Mouse (Mus musculus): Measurements from ENCODE around the gene Hist1h3f. TPM values are rescaled to one million over a fixed set of nuclear protein-coding genes. Genes with fewer than 3 reads are reported as not detected.
"Not testable (repeated sequence)": the region's sequence is repeated elsewhere in the genome, so short reads cannot be mapped to it uniquely, and the experiment has no call there.

Gene Hist1h3f
- polyA plus RNA-seq, 1 experiment from 2014 or later: 0.28 TPM

DNA sequence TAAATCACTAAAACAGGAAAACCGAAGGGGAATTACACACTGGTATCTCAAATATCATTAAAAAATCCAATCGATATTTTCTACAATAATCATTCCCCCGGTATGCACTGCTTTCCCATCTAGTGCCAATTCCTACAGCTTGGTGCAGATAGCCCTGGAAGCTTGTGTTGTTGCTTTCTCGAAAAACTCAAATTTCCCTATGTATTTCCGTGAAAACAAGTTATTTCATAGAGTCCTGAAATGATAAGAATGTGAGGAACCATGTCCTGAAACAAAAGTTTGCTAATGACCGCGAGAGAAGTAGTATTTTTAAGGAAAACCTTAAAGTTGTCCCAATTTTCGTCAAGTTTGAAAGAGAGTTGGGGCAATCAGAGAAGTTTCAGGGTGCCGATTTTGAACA is 10.5 kb downstream of the Hist1h3f start:
- no peaks in the 10 kb centered on the region for H3K27me3 ChIP-seq (ENCODE audit: control insufficient read depth, insufficient read depth, low read length)
- H3K4me2 ChIP-seq (replicated peaks): peak overlapping the region; percentile 83
- H3K36me3 ChIP-seq (replicated peaks; ENCODE audit: control insufficient read depth, insufficient read depth): no peaks in the 10 kb centered on the region
- peaks cover 25% of the 10 kb centered on the region for H3K4me1 ChIP-seq (replicated peaks; ENCODE audit: control insufficient read depth, insufficient read depth, low read length)
- H3K9ac ChIP-seq: peak overlapping the region; percentile 68
- H3K4me3 ChIP-seq (replicated peaks; ENCODE audit: low read length): peak overlapping the region; percentile 46
- peak overlapping the region; percentile 88 for H3K27ac ChIP-seq
- WGBS: 25% methylated on average over 9 of the region's 9 CpGs
- no peaks in the 10 kb centered on the region for H3K9me3 ChIP-seq (ENCODE audit: control insufficient read depth, low read length)
- DNase-seq (ENCODE audit: low spot score): no peak
- ATAC-seq (ENCODE audit: low FRiP score): no peak

DNA sequence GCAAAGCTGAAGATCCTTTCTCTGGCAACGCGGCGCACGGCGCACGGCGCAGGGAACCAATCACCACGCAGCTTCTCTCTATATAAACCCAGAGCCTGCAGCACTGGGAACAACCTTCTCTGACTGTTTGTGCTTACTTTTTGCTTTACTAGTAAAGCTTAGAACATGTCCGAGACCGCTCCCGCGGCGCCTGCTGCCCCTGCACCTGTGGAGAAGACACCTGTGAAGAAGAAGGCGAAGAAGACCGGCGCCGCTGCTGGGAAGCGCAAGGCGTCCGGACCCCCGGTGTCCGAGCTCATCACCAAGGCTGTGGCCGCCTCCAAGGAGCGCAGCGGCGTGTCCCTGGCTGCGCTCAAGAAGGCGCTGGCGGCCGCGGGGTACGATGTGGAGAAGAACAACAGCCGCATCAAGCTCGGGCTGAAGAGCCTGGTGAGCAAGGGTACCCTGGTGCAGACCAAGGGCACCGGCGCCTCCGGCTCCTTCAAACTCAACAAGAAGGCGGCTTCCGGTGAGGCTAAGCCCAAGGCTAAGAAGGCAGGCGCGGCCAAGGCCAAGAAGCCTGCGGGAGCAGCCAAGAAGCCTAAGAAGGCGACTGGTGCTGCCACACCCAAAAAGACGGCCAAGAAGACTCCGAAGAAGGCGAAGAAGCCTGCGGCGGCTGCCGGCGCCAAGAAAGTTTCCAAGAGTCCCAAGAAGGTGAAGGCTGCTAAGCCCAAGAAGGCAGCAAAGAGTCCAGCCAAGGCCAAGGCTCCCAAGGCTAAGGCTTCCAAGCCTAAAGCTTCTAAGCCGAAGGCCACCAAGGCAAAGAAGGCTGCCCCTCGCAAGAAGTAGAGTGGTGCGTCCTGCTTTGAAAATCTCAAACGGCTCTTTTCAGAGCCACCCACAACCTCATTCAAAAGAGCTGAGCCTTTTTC is 11.3 kb downstream of the Hist1h3f start:
- Histone ChIP-seq H3K36me3 (replicated peaks; ENCODE audit: control insufficient read depth, insufficient read depth) (no peaks in the 10 kb centered on the region), H3K27me3 (ENCODE audit: control insufficient read depth, insufficient read depth, low read length) (no peaks in the 10 kb centered on the region), H3K9me3 (ENCODE audit: control insufficient read depth, low read length) (no peaks in the 10 kb centered on the region), H3K9ac (peak overlapping the region; percentile 68), H3K27ac (peak overlapping the region; percentile 88), H3K4me3 (replicated peaks; ENCODE audit: low read length) (peak overlapping the region; percentile 46), H3K4me1 (replicated peaks; ENCODE audit: control insufficient read depth, insufficient read depth, low read length) (peaks cover 25% of the 10 kb centered on the region), H3K4me2 (replicated peaks) (peak overlapping the region; percentile 83)
- WGBS: under 1% methylated on average over 50 of the region's 54 CpGs
- ATAC-seq (ENCODE audit: low FRiP score) (peak; percentile 77), DNase-seq (ENCODE audit: low spot score) (peak; percentile 77)

DNA sequence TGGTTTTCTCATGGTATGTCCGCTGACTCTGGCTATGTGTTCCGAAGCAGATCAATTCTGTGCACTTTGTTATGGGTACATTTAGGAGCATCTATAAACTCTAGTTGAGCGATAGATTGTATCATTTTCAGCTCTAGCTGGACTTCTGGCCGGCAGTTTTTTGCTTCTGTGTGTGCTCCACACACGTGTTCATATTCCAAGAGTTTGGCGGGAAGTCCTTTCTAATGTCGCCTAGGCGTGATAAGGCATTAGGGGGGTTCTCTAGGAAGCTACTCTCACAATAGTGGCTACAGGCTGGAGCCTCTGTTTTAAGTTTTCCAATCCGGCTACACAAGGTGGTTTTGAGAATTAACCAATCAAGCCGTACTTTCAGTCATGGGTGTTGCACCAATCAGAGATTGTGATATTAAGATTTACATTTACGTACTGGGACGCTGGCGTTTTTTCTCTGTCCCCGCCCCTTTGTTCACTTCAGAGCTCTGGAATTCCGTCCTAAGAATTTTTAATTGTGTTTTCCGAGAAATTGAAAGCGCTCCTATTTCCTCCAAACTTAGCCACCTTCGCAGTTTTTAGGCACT is 12.1 kb downstream of the Hist1h3f start:
- H3K4me3 ChIP-seq (replicated peaks; ENCODE audit: low read length): peak overlapping the region; percentile 46
- under 1% methylated on average over 18 of the region's 18 CpGs for WGBS
- ATAC-seq (ENCODE audit: low FRiP score): peak; percentile 85
- H3K4me2 ChIP-seq (replicated peaks): peak overlapping the region; percentile 83
- H3K36me3 ChIP-seq (replicated peaks; ENCODE audit: control insufficient read depth, insufficient read depth): no peaks in the 10 kb centered on the region
- H3K27me3 ChIP-seq (ENCODE audit: control insufficient read depth, insufficient read depth, low read length): no peaks in the 10 kb centered on the region
- H3K4me1 ChIP-seq (replicated peaks; ENCODE audit: control insufficient read depth, insufficient read depth, low read length): peaks cover 20% of the 10 kb centered on the region
- DNase-seq (ENCODE audit: low spot score): peak; percentile 94
- no peaks in the 10 kb centered on the region for H3K9me3 ChIP-seq (ENCODE audit: control insufficient read depth, low read length)
- peak overlapping the region; percentile 88 for H3K27ac ChIP-seq
- peak overlapping the region; percentile 68 for H3K9ac ChIP-seq

DNA sequence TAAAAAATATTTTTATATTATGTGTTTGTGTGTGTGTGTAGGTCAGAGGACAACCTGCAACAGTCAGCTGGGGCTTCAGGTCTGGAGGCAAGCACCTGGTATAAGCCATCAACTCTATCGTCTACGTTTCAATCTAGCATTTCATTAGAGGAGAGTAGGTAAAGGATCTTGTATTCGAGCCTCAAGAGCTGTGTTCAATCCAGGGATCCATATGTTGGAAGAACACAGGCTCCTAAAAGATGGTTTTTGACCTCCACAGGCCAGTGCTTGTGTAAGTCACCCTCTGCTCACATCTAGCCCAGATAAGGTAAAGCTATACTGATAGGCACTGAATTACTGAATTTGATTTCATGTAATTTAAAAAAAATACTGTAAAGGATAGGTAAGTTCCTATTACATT is 13.1 kb downstream of the Hist1h3f start:
- Histone ChIP-seq H3K36me3 (replicated peaks; ENCODE audit: control insufficient read depth, insufficient read depth) (no peaks in the 10 kb centered on the region), H3K9me3 (ENCODE audit: control insufficient read depth, low read length) (no peaks in the 10 kb centered on the region), H3K27ac (no peak overlapping the region), H3K27me3 (ENCODE audit: control insufficient read depth, insufficient read depth, low read length) (no peaks in the 10 kb centered on the region), H3K4me3 (replicated peaks; ENCODE audit: low read length) (no peak overlapping the region), H3K4me2 (replicated peaks) (peak overlapping the region; percentile 83), H3K4me1 (replicated peaks; ENCODE audit: control insufficient read depth, insufficient read depth, low read length) (peaks cover 16% of the 10 kb centered on the region), H3K9ac (no peak overlapping the region)
- no peak for DNase-seq (ENCODE audit: low spot score)
- 81% methylated on average over 3 of the region's 3 CpGs for WGBS
- ATAC-seq (ENCODE audit: low FRiP score): no peak

DNA sequence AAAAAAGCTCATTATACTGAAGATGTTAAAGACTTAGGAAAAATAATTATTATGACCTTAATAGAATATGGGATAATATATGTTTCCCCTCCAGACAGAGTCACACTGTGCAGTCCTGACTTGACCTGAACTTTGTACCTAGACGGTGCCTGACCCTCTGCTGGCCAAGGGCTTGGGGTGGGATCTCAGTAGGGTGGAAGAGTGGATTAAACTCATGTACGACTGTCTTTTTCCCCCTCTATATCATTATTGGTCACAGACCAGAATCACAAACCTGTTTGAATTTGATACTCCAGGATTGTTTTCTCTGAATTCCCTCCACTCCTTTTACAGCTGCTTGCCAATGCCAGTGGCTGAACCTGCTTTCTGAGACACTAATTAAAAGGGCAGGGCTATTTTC is 16.8 kb downstream of the Hist1h3f start:
- not testable (repeated sequence) for H3K9me3 ChIP-seq (ENCODE audit: control insufficient read depth, low read length); H3K27me3 ChIP-seq (ENCODE audit: control insufficient read depth, insufficient read depth, low read length); ATAC-seq (ENCODE audit: low FRiP score); H3K4me1 ChIP-seq (replicated peaks; ENCODE audit: control insufficient read depth, insufficient read depth, low read length); DNase-seq (ENCODE audit: low spot score); H3K9ac ChIP-seq; H3K27ac ChIP-seq; H3K36me3 ChIP-seq (replicated peaks; ENCODE audit: control insufficient read depth, insufficient read depth); H3K4me3 ChIP-seq (replicated peaks; ENCODE audit: low read length)
- H3K4me2 ChIP-seq (replicated peaks): peak overlapping the region; percentile 29; the same call in 1 of the 2 replicates
- 13% methylated on average over 2 of the region's 2 CpGs for WGBS

DNA sequence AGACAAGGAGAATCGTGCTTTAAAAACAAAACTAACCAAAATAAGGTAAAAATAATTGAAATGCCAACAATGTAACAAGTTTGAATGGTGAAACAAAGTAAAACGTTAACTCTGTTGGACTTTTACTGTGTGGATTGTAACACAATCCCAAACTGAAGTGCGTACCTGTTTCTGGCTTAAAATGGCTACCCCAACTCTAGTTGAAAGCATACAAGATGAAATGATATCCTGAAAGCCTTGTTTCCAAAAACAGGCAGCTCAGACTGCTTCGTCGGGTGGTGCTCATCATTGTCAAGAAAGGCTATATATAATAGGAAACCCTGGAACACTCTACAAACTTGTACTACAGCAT is 17.7 kb downstream of the Hist1h3f start:
- Histone ChIP-seq H3K27ac (peak overlapping the region; percentile 96), H3K4me3 (replicated peaks; ENCODE audit: low read length) (peak overlapping the region; percentile 34), H3K4me2 (replicated peaks) (peak overlapping the region; percentile 67), H3K9ac (peak overlapping the region; percentile 62; the same call in 1 of the 2 replicates)
- ATAC-seq (ENCODE audit: low FRiP score); H3K27me3 ChIP-seq (ENCODE audit: control insufficient read depth, insufficient read depth, low read length); H3K4me1 ChIP-seq (replicated peaks; ENCODE audit: control insufficient read depth, insufficient read depth, low read length); H3K36me3 ChIP-seq (replicated peaks; ENCODE audit: control insufficient read depth, insufficient read depth); DNase-seq (ENCODE audit: low spot score); H3K9me3 ChIP-seq (ENCODE audit: control insufficient read depth, low read length): not testable (repeated sequence)
- whole genome bisulfite sequencing: 0% methylated on average over 2 of the region's 5 CpGs

DNA sequence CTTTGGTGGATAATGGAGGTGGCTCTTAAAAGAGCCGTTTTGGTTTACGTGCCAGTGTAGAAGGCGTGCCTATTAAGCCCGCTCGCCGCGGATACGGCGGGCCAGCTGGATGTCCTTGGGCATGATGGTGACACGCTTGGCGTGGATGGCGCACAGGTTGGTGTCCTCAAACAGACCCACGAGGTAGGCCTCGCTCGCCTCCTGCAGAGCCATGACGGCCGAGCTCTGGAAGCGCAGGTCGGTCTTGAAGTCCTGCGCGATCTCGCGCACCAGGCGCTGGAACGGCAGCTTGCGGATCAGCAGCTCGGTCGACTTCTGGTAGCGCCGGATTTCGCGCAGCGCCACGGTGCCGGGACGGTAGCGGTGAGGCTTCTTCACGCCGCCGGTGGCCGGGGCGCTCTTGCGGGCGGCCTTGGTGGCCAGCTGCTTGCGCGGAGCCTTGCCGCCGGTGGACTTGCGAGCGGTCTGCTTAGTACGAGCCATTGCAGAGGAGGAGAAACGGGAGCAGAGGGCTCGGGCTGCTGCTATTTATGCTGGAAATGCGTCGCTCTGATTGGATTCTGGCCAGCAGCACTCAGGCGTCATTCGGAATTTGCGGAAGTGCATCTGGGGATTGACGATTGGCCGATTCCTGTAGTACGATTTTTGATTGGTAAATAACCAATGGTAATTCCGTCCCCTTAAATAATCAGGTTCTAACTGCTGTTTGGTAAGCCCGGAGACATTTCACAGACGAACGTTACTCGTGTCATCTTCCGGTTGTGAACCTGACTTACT is 18.2 kb downstream of the Hist1h3f start, which contains the start of gene Hist1h3e:
Hist1h3e (minus strand) TSS at position 487 of the 777 bp plus-strand sequence.
- H3K9me3 ChIP-seq (ENCODE audit: control insufficient read depth, low read length); H3K27me3 ChIP-seq (ENCODE audit: control insufficient read depth, insufficient read depth, low read length); H3K4me1 ChIP-seq (replicated peaks; ENCODE audit: control insufficient read depth, insufficient read depth, low read length); H3K36me3 ChIP-seq (replicated peaks; ENCODE audit: control insufficient read depth, insufficient read depth): not testable (repeated sequence)
- under 1% methylated on average over 46 of the region's 67 CpGs for WGBS
- H3K4me2 ChIP-seq (replicated peaks): peak within 1 kb of the TSS; percentile 67
- H3K9ac ChIP-seq: peak within 1 kb of the TSS; percentile 62
- peak within 1 kb of the TSS; percentile 34 for H3K4me3 ChIP-seq (replicated peaks; ENCODE audit: low read length)
- peak; percentile 96 for ATAC-seq (ENCODE audit: low FRiP score)
- H3K27ac ChIP-seq: peak within 1 kb of the TSS; percentile 96
- peak; percentile 98 for DNase-seq (ENCODE audit: low spot score)

DNA sequence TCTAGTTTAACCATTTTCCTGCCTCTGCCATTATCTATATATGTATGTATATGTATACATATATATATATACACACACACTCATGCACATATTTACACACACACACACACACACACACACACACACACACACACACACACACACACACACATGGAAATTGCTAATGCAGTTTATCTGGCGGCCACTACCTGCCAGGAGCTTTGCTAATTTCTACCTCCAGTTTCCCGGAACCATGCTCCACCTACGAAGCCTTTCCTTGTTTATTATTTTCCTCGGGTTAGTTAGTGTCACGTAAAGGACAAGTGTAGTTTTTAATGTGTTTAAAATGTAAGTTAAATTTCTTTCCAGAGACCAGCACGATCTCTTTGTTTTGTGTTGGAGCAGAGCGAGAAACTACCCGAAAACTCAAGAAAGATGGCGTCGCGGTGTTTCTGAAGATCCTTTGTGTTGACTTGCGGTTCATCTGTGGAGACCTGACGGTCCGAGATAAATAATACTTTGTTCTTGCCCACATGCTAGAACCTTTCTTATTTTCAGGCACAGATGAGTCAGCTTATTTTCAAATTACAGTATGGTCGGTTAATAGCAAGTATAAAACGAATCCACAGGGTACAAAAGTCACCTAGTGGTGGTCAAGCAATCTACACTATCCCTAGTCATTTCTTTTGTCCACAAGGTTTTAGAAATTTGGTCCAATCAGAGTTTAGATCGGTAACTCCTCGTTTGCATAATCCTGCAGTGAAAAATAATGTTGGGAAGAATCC is 19.0 kb downstream of the Hist1h3f start:
- DNase-seq (ENCODE audit: low spot score) (peak; percentile 83), ATAC-seq (ENCODE audit: low FRiP score) (peak; percentile 63)
- 3% methylated on average over 18 of the region's 18 CpGs for WGBS
- no peaks in the 10 kb centered on the region for H3K4me1 ChIP-seq (replicated peaks; ENCODE audit: control insufficient read depth, insufficient read depth, low read length)
- H3K4me2 ChIP-seq (replicated peaks): peak overlapping the region; percentile 67
- peak overlapping the region; percentile 96 for H3K27ac ChIP-seq
- H3K4me3 ChIP-seq (replicated peaks; ENCODE audit: low read length): peak overlapping the region; percentile 34
- peak overlapping the region; percentile 62 for H3K9ac ChIP-seq
- no peaks in the 10 kb centered on the region for H3K36me3 ChIP-seq (replicated peaks; ENCODE audit: control insufficient read depth, insufficient read depth)
- H3K9me3 ChIP-seq (ENCODE audit: control insufficient read depth, low read length): no peaks in the 10 kb centered on the region
- H3K27me3 ChIP-seq (ENCODE audit: control insufficient read depth, insufficient read depth, low read length): no peaks in the 10 kb centered on the region
